Mouse (Mus musculus): ENCODE data around the gene Fbxl15.

Fbxl15 gene

DNA sequence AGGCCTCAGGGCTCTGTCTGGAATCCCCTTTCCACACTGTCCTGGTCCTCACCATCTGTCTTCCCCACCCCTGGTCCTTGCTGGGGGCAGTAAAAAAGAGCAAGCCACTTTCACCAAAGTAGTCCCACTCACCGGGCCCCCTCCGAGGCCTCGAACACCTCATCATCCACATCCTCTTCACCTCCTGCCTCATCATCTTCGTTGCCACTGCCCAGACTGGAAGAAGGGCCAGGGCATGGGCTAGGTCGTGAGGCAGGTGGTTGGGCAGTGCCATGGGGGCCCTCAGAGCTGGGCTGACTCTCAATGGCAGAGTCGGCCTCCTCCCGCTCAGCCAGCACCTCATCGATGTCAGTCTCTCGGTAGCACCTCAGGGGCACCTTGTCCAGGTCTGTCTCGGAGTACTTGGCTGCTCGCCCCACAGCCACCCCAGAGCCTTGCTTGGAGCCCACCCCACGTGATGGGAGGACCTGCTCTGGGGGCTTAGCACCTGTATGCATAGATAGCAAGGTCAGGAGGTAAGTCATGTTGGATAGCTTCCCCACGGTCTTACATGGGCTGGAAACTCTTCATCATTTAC, 4.9 kb upstream of the Fbxl15 start:
- DNase-seq (ENCODE audit: low spot score): peak; percentile 6

GRCm38 (mm10) chr19:46323716-46324115, 4.3 kb upstream of the Fbxl15 start:
- DNase-seq (ENCODE audit: low spot score): no peak

- no peak for DNase-seq (ENCODE audit: low spot score)
Measured at GRCm38 (mm10) chr19:46324366-46324765, 3.6 kb upstream of the Fbxl15 start.

GRCm38 (mm10) chr19:46324918-46325317, 3.1 kb upstream of the Fbxl15 start:
- DNase-seq (ENCODE audit: low spot score): no peak

DNA sequence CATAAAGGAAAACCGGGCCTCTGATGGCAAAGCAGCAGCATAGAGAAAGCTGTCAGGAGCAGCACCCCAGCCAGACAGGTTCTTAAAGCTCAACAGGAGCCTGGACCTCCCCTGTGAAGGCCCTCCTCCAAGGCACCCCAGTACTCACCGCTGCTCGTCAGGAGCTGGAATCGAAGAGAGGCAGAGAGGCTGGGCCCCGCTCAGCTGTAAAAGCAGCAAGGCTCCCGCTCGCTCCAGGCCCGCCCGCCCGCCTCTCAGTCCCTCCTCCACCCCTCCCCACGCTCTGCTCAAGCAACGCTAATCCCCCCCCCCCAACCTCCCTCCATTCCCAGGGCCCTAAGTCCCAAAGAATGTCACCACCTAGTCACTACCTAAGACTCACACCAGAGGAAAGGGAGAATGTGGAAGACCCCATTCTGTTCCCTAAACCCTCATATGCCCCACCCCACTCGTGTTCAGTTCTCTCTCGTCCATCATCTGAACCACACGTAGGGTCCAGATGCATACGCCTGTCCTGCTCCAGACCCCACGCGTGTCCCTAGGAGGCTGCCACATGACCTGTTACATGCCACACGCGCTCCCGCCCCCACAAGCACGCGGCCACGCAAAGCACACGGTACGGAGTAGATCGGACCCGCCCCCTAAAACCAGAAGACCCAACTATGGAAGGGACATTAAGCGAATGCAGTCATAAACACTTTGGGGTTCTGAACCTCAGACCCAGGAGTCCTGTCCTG, 1.8 kb upstream of the Fbxl15 start:
- DNase-seq (ENCODE audit: low spot score): peak; percentile 7

GRCm38 (mm10) chr19:46326756-46327305, 1.2 kb upstream of the Fbxl15 start, which contains the start of gene Psd:
Psd (minus strand) TSS chr19:46327156.
- DNase-seq (ENCODE audit: low spot score): peak; percentile 61

DNA sequence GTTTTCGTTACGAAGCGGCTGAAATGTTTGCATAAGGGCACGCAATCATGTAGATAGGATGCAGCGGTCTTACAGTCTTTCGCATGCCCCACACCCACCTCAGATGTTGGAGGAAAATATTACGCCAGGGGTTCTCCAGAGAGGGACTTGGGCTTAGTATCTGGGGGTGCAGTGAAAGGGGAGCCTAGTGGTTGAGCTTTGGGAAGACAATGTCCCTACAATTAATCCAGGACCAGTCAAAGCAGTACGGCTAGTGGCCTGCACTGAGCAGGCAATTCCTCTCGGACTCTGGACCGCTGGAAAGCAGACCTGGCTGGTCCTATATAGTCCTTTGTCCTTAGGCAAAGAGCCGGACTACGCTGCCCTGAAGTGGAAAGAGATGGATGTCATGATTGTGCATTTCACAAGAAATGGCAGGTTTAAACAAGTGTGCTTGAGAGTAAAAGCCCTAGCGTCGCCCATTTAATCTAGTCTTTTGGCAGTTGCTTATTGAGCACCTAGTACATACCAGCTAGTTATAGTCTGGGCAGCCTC, 386 bp upstream of the Fbxl15 start:
- DNase-seq (ENCODE audit: low spot score): no peak

DNA sequence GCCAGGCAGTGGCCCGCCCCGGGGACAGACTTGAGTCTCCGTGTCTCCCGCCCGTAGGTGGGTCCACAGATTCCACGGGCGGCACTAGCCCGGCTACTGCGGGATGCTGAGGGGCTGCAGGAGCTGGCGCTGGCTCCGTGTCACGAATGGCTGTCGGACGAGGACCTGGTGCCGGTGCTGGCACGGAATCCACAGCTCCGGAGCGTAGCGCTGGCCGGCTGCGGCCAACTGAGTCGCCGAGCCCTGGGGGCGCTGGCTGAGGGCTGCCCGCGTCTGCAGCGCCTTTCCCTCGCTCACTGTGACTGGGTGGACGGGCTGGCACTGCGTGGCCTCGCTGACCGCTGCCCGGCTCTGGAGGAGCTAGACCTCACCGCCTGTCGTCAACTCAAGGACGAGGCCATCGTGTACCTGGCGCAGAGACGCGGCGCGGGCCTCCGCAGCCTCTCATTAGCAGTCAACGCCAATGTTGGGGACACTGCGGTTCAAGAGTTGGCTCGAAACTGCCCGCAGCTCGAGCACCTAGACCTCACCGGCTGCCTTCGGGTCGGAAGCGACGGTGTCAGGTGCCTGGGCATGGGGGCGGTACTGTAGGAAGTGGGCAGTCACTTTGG, 1.2 kb downstream of the Fbxl15 start:
- DNase-seq (ENCODE audit: low spot score): peak; percentile 33

GRCm38 (mm10) chr19:46329951-46330350, 2.0 kb downstream of the Fbxl15 start:
- peak; percentile 88 for DNase-seq (ENCODE audit: low spot score)

DNA sequence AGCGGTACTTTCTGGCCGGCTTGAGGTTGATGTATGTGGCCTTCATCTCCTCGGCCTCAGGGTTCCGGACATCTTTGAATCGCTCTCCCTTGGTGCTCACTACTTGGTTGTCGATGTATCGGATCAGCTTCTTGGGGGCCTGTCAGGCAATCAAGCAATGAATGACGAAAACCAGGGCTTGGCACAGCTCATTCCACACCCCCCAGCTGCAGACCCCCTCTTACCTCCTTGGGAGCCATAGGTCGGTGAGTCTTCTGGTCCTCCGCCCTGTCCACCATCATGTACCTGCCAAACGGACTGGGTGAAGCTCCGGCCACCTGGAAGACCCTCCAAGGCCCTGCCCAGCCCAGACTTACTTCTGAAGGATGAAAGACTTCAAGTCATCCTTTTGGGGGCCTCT, 2.7 kb downstream of the Fbxl15 start:
- peak; percentile 3 for DNase-seq (ENCODE audit: low spot score)

- DNase-seq (ENCODE audit: low spot score): peak; percentile 6
Measured at GRCm38 (mm10) chr19:46331326-46331725, 3.3 kb downstream of the Fbxl15 start.

- DNase-seq (ENCODE audit: low spot score): no peak
Measured at GRCm38 (mm10) chr19:46331936-46332335, 4.0 kb downstream of the Fbxl15 start.

DNA sequence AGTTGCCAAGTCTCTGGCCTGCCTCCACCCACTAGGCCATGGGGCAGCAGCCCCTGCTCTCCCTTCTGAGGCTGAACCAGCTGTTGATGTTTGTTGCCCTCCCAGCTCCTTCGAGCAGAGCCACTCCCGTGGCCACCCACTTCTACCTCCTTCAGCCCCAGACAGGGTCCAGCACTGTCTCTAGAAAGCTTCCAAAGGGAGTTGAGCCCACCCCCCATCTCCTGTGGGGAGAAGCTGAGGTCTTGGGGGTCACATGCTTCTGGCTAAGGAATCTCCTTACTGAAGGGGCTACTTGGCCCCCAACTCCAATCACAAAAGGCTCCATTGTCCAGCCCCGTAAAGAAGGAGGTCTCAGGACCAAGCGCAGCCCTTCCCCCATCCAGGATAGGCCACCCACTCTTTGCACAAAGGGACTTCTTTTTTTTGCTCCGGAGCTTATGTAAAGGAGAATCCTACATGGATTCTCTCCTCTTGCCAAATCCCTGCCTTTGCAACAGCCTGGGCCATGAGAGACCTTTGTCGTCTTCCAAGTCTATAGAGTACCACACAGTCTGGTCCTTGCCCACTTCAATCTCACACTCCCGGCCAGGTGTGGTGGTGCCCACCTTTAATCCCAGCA, 4.8 kb downstream of the Fbxl15 start:
- DNase-seq (ENCODE audit: low spot score): no peak

DNA sequence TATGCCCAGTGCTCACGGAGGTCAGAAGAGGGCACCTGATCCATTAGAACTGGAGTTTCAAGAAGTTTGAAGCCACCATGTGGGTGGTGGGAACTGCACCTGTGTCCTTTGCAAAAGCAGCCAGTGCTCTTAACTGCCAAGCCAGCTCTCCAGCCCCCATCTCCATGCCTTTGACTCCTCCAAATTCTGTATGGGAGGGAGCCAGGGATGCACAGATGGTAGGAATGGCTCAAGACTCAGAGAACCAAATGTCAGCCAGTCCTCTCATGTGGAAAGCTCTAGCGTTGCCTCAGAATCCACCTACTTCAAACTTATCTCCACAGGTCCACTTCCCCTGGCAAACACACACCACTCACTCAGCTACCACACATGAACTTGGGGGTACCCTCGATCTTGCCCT, 5.9 kb downstream of the Fbxl15 start:
- no peak for DNase-seq (ENCODE audit: low spot score)

GRCm38 (mm10) chr19:46337719-46338330, 9.8 kb downstream of the Fbxl15 start:
- peak; percentile 5 for DNase-seq (ENCODE audit: low spot score)

GRCm38 (mm10) chr19:46338331-46338936, 10.4 kb downstream of the Fbxl15 start, which contains the start of gene Cuedc2:
Cuedc2 (minus strand) TSS chr19:46338702.
- peak; percentile 95 for DNase-seq (ENCODE audit: low spot score)

DNA sequence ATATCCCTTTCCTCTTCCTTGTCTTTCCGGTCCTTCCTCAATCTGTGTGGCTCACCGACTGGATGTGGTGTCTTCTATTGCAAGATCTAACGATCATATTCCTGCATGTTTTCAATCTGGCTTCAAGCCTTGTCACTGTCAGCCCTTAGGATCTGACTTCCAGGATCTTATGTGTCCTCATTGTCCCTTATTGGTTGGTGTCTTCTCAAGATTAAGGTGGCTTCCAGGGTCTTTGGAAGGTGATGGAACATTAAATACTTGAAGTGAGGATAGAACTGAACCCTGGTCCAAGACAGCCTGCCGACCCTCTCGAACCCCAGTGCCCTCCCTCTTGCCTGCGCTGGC, 10.9 kb downstream of the Fbxl15 start:
- DNase-seq (ENCODE audit: low spot score): no peak

DNA sequence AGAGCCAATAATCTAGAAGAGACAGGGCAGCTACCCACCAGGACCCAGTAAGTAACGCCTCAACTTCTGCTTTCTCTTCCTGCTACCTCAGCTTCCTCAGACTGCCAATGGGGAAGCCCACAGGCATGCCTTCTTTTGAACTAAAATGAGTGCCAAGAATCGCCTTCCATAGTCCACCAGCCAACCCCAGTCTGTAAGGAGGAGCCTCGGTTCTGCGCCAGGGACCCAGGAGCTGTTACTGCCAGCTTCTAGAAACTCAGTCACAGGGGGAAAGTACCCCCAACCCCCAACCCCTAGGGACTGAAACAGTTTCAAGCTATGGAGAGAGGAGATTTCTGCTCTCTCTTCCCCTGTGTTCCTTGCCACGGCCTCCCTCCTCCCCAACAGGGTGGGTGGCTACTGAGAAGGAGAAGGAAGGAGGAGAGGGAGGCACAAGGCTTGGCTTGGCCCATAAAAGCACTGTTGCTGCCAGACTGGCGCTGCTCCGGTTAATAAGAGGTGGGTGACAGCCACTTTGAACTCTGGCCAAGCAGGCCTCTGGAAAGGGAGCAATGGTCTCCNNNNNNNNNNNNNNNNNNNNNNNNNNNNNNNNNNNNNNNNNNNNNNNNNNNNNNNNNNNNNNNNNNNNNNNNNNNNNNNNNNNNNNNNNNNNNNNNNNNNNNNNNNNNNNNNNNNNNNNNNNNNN, 11.4 kb downstream of the Fbxl15 start:
- DNase-seq (ENCODE audit: low spot score): peak; percentile 55

- no peak for DNase-seq (ENCODE audit: low spot score)
Measured at GRCm38 (mm10) chr19:46344710-46345419, 16.9 kb downstream of the Fbxl15 start.

DNA sequence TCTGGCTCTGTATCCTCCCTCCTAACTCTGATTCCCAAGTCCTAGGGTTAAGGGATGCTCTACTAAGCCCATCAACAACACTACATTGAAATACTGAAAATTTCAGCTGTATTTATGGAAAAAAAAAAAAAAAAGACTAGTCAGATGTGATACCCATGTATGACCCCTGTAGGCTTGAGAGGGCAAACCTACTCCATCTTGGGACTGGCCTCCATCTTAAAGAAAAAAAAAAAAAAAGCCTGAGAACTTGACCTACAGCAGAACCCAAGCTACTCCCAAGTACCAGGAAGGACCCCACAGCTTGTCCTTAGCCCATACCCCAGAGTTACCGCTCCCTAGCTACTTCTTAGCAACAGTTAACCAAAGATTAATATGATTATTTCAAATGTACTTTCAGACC, 19.2 kb downstream of the Fbxl15 start:
- no peak for DNase-seq (ENCODE audit: low spot score)

Data from ovary, postnatal 36 days (tissue).